Mouse (Mus musculus): ENCODE data around the gene Rere. TPM values are rescaled to one million over a fixed set of nuclear protein-coding genes. Genes with fewer than 3 reads are reported as not detected.

Gene Rere
- polyA plus RNA-seq, 1 experiment from 2014 or later, result 23.1 TPM

- H3K27me3 ChIP-seq (ENCODE audit: control insufficient read depth, insufficient read depth, low read length), result no peaks in the 10 kb centered on the region
- no peak for ATAC-seq (ENCODE audit: insufficient read depth, low FRiP score)
- WGBS, result 81% methylated on average over 3 of the region's 3 CpGs
- no peak overlapping the region for H3K27ac ChIP-seq (ENCODE audit: low read length)
- no peaks in the 10 kb centered on the region for H3K36me3 ChIP-seq (ENCODE audit: control insufficient read depth, insufficient read depth, low read length)
- H3K4me1 ChIP-seq (ENCODE audit: control insufficient read depth, insufficient read depth, low read length), result peaks cover 41% of the 10 kb centered on the region
- H3K4me3 ChIP-seq (replicated peaks; ENCODE audit: low read length), result no peak overlapping the region
- no peak overlapping the region for H3K4me2 ChIP-seq (ENCODE audit: low read depth, low read length)
- no peaks in the 10 kb centered on the region for H3K9me3 ChIP-seq (replicated peaks; ENCODE audit: control insufficient read depth, low read length)
- no peak overlapping the region for H3K9ac ChIP-seq (ENCODE audit: low read length)
Measured at GRCm38 (mm10) chr4:150578021-150578420, 296.6 kb downstream of the Rere start.

GRCm38 (mm10) chr4:150581931-150582723, 300.7 kb downstream of the Rere start:
- H3K27me3 ChIP-seq (ENCODE audit: control insufficient read depth, insufficient read depth, low read length), result no peaks in the 10 kb centered on the region
- no peak overlapping the region for H3K4me3 ChIP-seq (replicated peaks; ENCODE audit: low read length)
- H3K9me3 ChIP-seq (replicated peaks; ENCODE audit: control insufficient read depth, low read length), result no peaks in the 10 kb centered on the region
- H3K4me1 ChIP-seq (ENCODE audit: control insufficient read depth, insufficient read depth, low read length), result peaks cover 55% of the 10 kb centered on the region
- ATAC-seq (ENCODE audit: insufficient read depth, low FRiP score), result no peak
- 43% methylated on average over 10 of the region's 10 CpGs for WGBS
- peak overlapping the region; percentile 87 for H3K27ac ChIP-seq (ENCODE audit: low read length)
- no peak overlapping the region for H3K4me2 ChIP-seq (ENCODE audit: low read depth, low read length)
- H3K36me3 ChIP-seq (ENCODE audit: control insufficient read depth, insufficient read depth, low read length), result no peaks in the 10 kb centered on the region
- 0 out of 2 replicates have a peak overlapping the region, but pooled peaks have one; percentile 26 for H3K9ac ChIP-seq (ENCODE audit: low read length)

- 8% methylated on average over 13 of the region's 13 CpGs for WGBS
- H3K9me3 ChIP-seq (replicated peaks; ENCODE audit: control insufficient read depth, low read length), result no peaks in the 10 kb centered on the region
- no peaks in the 10 kb centered on the region for H3K27me3 ChIP-seq (ENCODE audit: control insufficient read depth, insufficient read depth, low read length)
- H3K4me2 ChIP-seq (ENCODE audit: low read depth, low read length), result peak overlapping the region; percentile 38
- H3K9ac ChIP-seq (ENCODE audit: low read length), result peak overlapping the region; percentile 44
- peak; percentile 92 for ATAC-seq (ENCODE audit: insufficient read depth, low FRiP score)
- H3K4me3 ChIP-seq (replicated peaks; ENCODE audit: low read length), result no peak overlapping the region
- H3K4me1 ChIP-seq (ENCODE audit: control insufficient read depth, insufficient read depth, low read length), result peaks cover 64% of the 10 kb centered on the region
- H3K36me3 ChIP-seq (ENCODE audit: control insufficient read depth, insufficient read depth, low read length), result no peaks in the 10 kb centered on the region
- H3K27ac ChIP-seq (ENCODE audit: low read length), result peak overlapping the region; percentile 87
Measured at GRCm38 (mm10) chr4:150582966-150583776, 301.7 kb downstream of the Rere start.

- peaks cover 65% of the 10 kb centered on the region for H3K4me1 ChIP-seq (ENCODE audit: control insufficient read depth, insufficient read depth, low read length)
- H3K4me2 ChIP-seq (ENCODE audit: low read depth, low read length), result peak overlapping the region; percentile 38
- H3K9ac ChIP-seq (ENCODE audit: low read length), result peak overlapping the region; percentile 44
- peak overlapping the region; percentile 87 for H3K27ac ChIP-seq (ENCODE audit: low read length)
- H3K4me3 ChIP-seq (replicated peaks; ENCODE audit: low read length), result no peak overlapping the region
- H3K27me3 ChIP-seq (ENCODE audit: control insufficient read depth, insufficient read depth, low read length), result no peaks in the 10 kb centered on the region
- peak; percentile 83 for ATAC-seq (ENCODE audit: insufficient read depth, low FRiP score)
- 28% methylated on average over 3 of the region's 3 CpGs for WGBS
- H3K36me3 ChIP-seq (ENCODE audit: control insufficient read depth, insufficient read depth, low read length), result no peaks in the 10 kb centered on the region
- no peaks in the 10 kb centered on the region for H3K9me3 ChIP-seq (replicated peaks; ENCODE audit: control insufficient read depth, low read length)
Measured at GRCm38 (mm10) chr4:150583777-150584135, 302.3 kb downstream of the Rere start.

GRCm38 (mm10) chr4:150585800-150586199, 304.4 kb downstream of the Rere start:
- Histone ChIP-seq H3K27ac (ENCODE audit: low read length) (peak overlapping the region; percentile 38), H3K27me3 (ENCODE audit: control insufficient read depth, insufficient read depth, low read length) (no peaks in the 10 kb centered on the region), H3K4me2 (ENCODE audit: low read depth, low read length) (no peak overlapping the region), H3K36me3 (ENCODE audit: control insufficient read depth, insufficient read depth, low read length) (no peaks in the 10 kb centered on the region), H3K9me3 (replicated peaks; ENCODE audit: control insufficient read depth, low read length) (no peaks in the 10 kb centered on the region), H3K4me3 (replicated peaks; ENCODE audit: low read length) (no peak overlapping the region), H3K4me1 (ENCODE audit: control insufficient read depth, insufficient read depth, low read length) (peaks cover 76% of the 10 kb centered on the region), H3K9ac (ENCODE audit: low read length) (no peak overlapping the region)
- 82% methylated on average over 2 of the region's 2 CpGs for WGBS
- no peak for ATAC-seq (ENCODE audit: insufficient read depth, low FRiP score)

GRCm38 (mm10) chr4:150586275-150586674, 304.8 kb downstream of the Rere start:
- Histone ChIP-seq H3K36me3 (ENCODE audit: control insufficient read depth, insufficient read depth, low read length) (no peaks in the 10 kb centered on the region), H3K9ac (ENCODE audit: low read length) (no peak overlapping the region), H3K4me2 (ENCODE audit: low read depth, low read length) (no peak overlapping the region), H3K4me1 (ENCODE audit: control insufficient read depth, insufficient read depth, low read length) (peaks cover 81% of the 10 kb centered on the region), H3K27ac (ENCODE audit: low read length) (no peak overlapping the region), H3K4me3 (replicated peaks; ENCODE audit: low read length) (no peak overlapping the region), H3K27me3 (ENCODE audit: control insufficient read depth, insufficient read depth, low read length) (no peaks in the 10 kb centered on the region), H3K9me3 (replicated peaks; ENCODE audit: control insufficient read depth, low read length) (no peaks in the 10 kb centered on the region)
- ATAC-seq (ENCODE audit: insufficient read depth, low FRiP score), result no peak
- WGBS, result 80% methylated on average over 5 of the region's 5 CpGs

GRCm38 (mm10) chr4:150587597-150588299, 306.3 kb downstream of the Rere start:
- no peak overlapping the region for H3K4me3 ChIP-seq (replicated peaks; ENCODE audit: low read length)
- no peak overlapping the region for H3K9ac ChIP-seq (ENCODE audit: low read length)
- 47% methylated on average over 8 of the region's 8 CpGs for WGBS
- no peaks in the 10 kb centered on the region for H3K27me3 ChIP-seq (ENCODE audit: control insufficient read depth, insufficient read depth, low read length)
- H3K4me2 ChIP-seq (ENCODE audit: low read depth, low read length), result 0 out of 2 replicates have a peak overlapping the region, but pooled peaks have one; percentile 20
- H3K36me3 ChIP-seq (ENCODE audit: control insufficient read depth, insufficient read depth, low read length), result no peaks in the 10 kb centered on the region
- no peaks in the 10 kb centered on the region for H3K9me3 ChIP-seq (replicated peaks; ENCODE audit: control insufficient read depth, low read length)
- peak overlapping the region; percentile 17; the same call in 1 of the 2 replicates for H3K27ac ChIP-seq (ENCODE audit: low read length)
- peaks cover 83% of the 10 kb centered on the region for H3K4me1 ChIP-seq (ENCODE audit: control insufficient read depth, insufficient read depth, low read length)
- no peak for ATAC-seq (ENCODE audit: insufficient read depth, low FRiP score)

GRCm38 (mm10) chr4:150588300-150588621, 306.8 kb downstream of the Rere start:
- 0 out of 2 replicates have a peak overlapping the region, but pooled peaks have one; percentile 20 for H3K4me2 ChIP-seq (ENCODE audit: low read depth, low read length)
- no peak overlapping the region for H3K9ac ChIP-seq (ENCODE audit: low read length)
- no peaks in the 10 kb centered on the region for H3K27me3 ChIP-seq (ENCODE audit: control insufficient read depth, insufficient read depth, low read length)
- peaks cover 79% of the 10 kb centered on the region for H3K4me1 ChIP-seq (ENCODE audit: control insufficient read depth, insufficient read depth, low read length)
- H3K9me3 ChIP-seq (replicated peaks; ENCODE audit: control insufficient read depth, low read length), result no peaks in the 10 kb centered on the region
- no peak overlapping the region for H3K4me3 ChIP-seq (replicated peaks; ENCODE audit: low read length)
- no peaks in the 10 kb centered on the region for H3K36me3 ChIP-seq (ENCODE audit: control insufficient read depth, insufficient read depth, low read length)
- WGBS, result 54% methylated on average over 2 of the region's 2 CpGs
- H3K27ac ChIP-seq (ENCODE audit: low read length), result peak overlapping the region; percentile 17; the same call in 1 of the 2 replicates
- ATAC-seq (ENCODE audit: insufficient read depth, low FRiP score), result no peak

Data from stomach, embryonic 16.5 days (tissue).